Mouse (Mus musculus) CH12.LX (cell line): ENCODE measurements around the gene Raph1. TPM values are rescaled to one million over a fixed set of nuclear protein-coding genes. Genes with fewer than 3 reads are reported as not detected.

Source experiments
- DNase-seq: peaks from one replicate; pipeline ENCODE4 v3.0.0-alpha.2; 2013; ENCODE audit errors: extremely low read depth
- H3K27ac ChIP-seq: 2 replicates; pipeline ENCODE4 v1.5.1; 2012; ENCODE audit warnings: low read depth, mild to moderate bottlenecking, control low read depth, moderate library complexity; ENCODE audit not compliant: insufficient read depth
- H3K27me3 ChIP-seq: replicated peaks from 2 replicates; pipeline ENCODE3; 2012; ENCODE audit warnings: inconsistent platforms
- H3K36me3 ChIP-seq, 2 experiments: replicated peaks in 1 of 2; 2 replicates each; pipeline versions ENCODE3 to v1.6.1; 2012; ENCODE audit warnings: inconsistent platforms in 1 of 2, low read length in 1 of 2, mild to moderate bottlenecking in 1 of 2, mixed read lengths in 1 of 2, moderate library complexity in 1 of 2; ENCODE audit not compliant: control insufficient read depth in 1 of 2, insufficient read depth in 1 of 2
- H3K4me1 ChIP-seq, 2 experiments: 2 replicates each; pipeline ENCODE4 v1.6.1; 2012; ENCODE audit warnings: inconsistent platforms in 1 of 2, moderate library complexity in 1 of 2; ENCODE audit not compliant: insufficient read depth in 2 of 2, control insufficient read depth in 1 of 2
- H3K4me2 ChIP-seq: 2 replicates; pipeline ENCODE4 v1.6.1; 2012; ENCODE audit warnings: low read depth, mild to moderate bottlenecking, control low read depth; ENCODE audit not compliant: poor library complexity, insufficient read depth, severe bottlenecking
- H3K4me3 ChIP-seq, 3 experiments: fragments of 150-350 bp in 1 of 3; sonication (generic) in 1 of 3; replicated peaks in 1 of 3; 2 replicates each; pipeline versions ENCODE3 to v1.5.1; 2011 to 2012; ENCODE audit warnings: low read depth in 2 of 3, low read length in 2 of 3, mild to moderate bottlenecking in 2 of 3, moderate library complexity in 2 of 3, control low read depth in 1 of 3, improper control_type of control experiment in 1 of 3, inconsistent platforms in 1 of 3, mixed read lengths in 1 of 3; ENCODE audit not compliant: poor library complexity in 1 of 3
- H3K79me2 ChIP-seq: replicated peaks from 2 replicates; pipeline ENCODE4 v1.6.1; 2012; ENCODE audit warnings: mild to moderate bottlenecking, moderate library complexity; ENCODE audit not compliant: control insufficient read depth, poor library complexity, insufficient read depth, severe bottlenecking; ENCODE audit errors: extremely low read depth
- H3K9ac ChIP-seq: 2 replicates; pipeline ENCODE4 v1.6.1; 2012; ENCODE audit warnings: low read depth, mild to moderate bottlenecking, control low read depth, moderate library complexity; ENCODE audit not compliant: insufficient read depth
- H3K9me3 ChIP-seq: replicated peaks from 2 replicates; pipeline ENCODE3; 2012; ENCODE audit warnings: low read length, inconsistent platforms, mixed read lengths
- BHLHE40 ChIP-seq: IDR thresholded peaks from 2 replicates; pipeline ENCODE4 v1.6.1; 2011; ENCODE audit warnings: mild to moderate bottlenecking, low read depth, low read length, improper control_type of control experiment
- CHD1 ChIP-seq: IDR thresholded peaks from 2 replicates; pipeline ENCODE4 v1.6.1; 2012; ENCODE audit warnings: low read depth, low read length, improper control_type of control experiment, inconsistent platforms
- CHD2 ChIP-seq: IDR thresholded peaks from 2 replicates; pipeline ENCODE4 v1.6.1; 2011; ENCODE audit warnings: low read length, improper control_type of control experiment
- CTCF ChIP-seq, 2 experiments: IDR thresholded peaks in 1 of 2; conservative IDR thresholded peaks in 1 of 2; 2 replicates each; pipeline ENCODE4 v1.5.1; 2011 to 2012; ENCODE audit warnings: low read depth in 2 of 2, low read length in 2 of 2, improper control_type of control experiment in 1 of 2, inconsistent platforms in 1 of 2, mild to moderate bottlenecking in 1 of 2, moderate library complexity in 1 of 2
- E2F4 ChIP-seq: IDR thresholded peaks from 2 replicates; pipeline ENCODE4 v1.6.1; 2011; ENCODE audit warnings: low read depth, low read length, improper control_type of control experiment; ENCODE audit not compliant: insufficient replicate concordance
- ELF1 ChIP-seq: IDR thresholded peaks from 2 replicates; pipeline ENCODE4 v1.6.1; 2014; ENCODE audit warnings: low read depth, mild to moderate bottlenecking, inconsistent platforms, low read length, improper control_type of control experiment
- HCFC1 ChIP-seq: IDR thresholded peaks from 2 replicates; pipeline ENCODE4 v1.6.1; 2012; ENCODE audit warnings: low read depth, mild to moderate bottlenecking, inconsistent platforms, low read length, improper control_type of control experiment
- IRF4 ChIP-seq: IDR thresholded peaks from 2 replicates; pipeline ENCODE4 v1.6.1; 2014; ENCODE audit warnings: low read depth, mild to moderate bottlenecking, inconsistent platforms, low read length, improper control_type of control experiment
- JUND ChIP-seq: conservative IDR thresholded peaks from 2 replicates; pipeline ENCODE4 v1.6.1; 2011; ENCODE audit warnings: low read depth, low read length, improper control_type of control experiment
- KAT2A ChIP-seq: IDR thresholded peaks from 2 replicates; pipeline ENCODE4 v1.6.1; 2012; ENCODE audit warnings: low read length, improper control_type of control experiment, inconsistent platforms; ENCODE audit not compliant: insufficient replicate concordance
- MAX ChIP-seq: IDR thresholded peaks from 2 replicates; pipeline ENCODE4 v1.6.1; 2011; ENCODE audit warnings: low read length, improper control_type of control experiment
- MAZ ChIP-seq: IDR thresholded peaks from 2 replicates; pipeline ENCODE4 v1.6.1; 2012; ENCODE audit warnings: low read depth, mild to moderate bottlenecking, inconsistent platforms, low read length, improper control_type of control experiment, moderate library complexity
- MYC ChIP-seq: IDR thresholded peaks from 2 replicates; pipeline ENCODE4 v1.6.1; 2011; ENCODE audit warnings: low read depth, mild to moderate bottlenecking, improper control_type of control experiment, low read length
- NRF1 ChIP-seq: IDR thresholded peaks from 2 replicates; pipeline ENCODE4 v1.6.1; 2014; ENCODE audit warnings: low read depth, mild to moderate bottlenecking, inconsistent platforms, low read length, improper control_type of control experiment, moderate library complexity
- POLR2AphosphoS2 ChIP-seq: IDR thresholded peaks from 2 replicates; pipeline ENCODE4 v1.6.1; 2011; ENCODE audit warnings: low read depth, low read length, improper control_type of control experiment
- RAD21 ChIP-seq: IDR thresholded peaks from 2 replicates; pipeline ENCODE4 v1.6.1; 2011; ENCODE audit warnings: low read depth, mild to moderate bottlenecking, low read length, improper control_type of control experiment, moderate library complexity
- TBP ChIP-seq: conservative IDR thresholded peaks from 2 replicates; pipeline ENCODE4 v1.6.1; 2011; ENCODE audit warnings: low read depth, low read length, improper control_type of control experiment
- TCF12 ChIP-seq: IDR thresholded peaks from 2 replicates; pipeline ENCODE4 v1.6.1; 2014; ENCODE audit warnings: low read depth, mild to moderate bottlenecking, inconsistent platforms, low read length, improper control_type of control experiment
- USF1 ChIP-seq: IDR thresholded peaks from 2 replicates; pipeline ENCODE4 v1.6.1; 2014; ENCODE audit warnings: low read depth, mild to moderate bottlenecking, inconsistent platforms, low read length, improper control_type of control experiment
- USF2 ChIP-seq: conservative IDR thresholded peaks from 2 replicates; pipeline ENCODE4 v1.6.1; 2011; ENCODE audit warnings: low read depth, low read length, improper control_type of control experiment
- ZC3H11A ChIP-seq: IDR thresholded peaks from 2 replicates; pipeline ENCODE4 v1.6.1; 2012; ENCODE audit warnings: low read depth, mild to moderate bottlenecking, inconsistent platforms, low read length, improper control_type of control experiment
- ZMIZ1 ChIP-seq: IDR thresholded peaks from 2 replicates; pipeline ENCODE4 v1.6.1; 2012; ENCODE audit warnings: low read depth, mild to moderate bottlenecking, inconsistent platforms, low read length, improper control_type of control experiment
- ZNF384 ChIP-seq: IDR thresholded peaks from 2 replicates; pipeline ENCODE4 v1.6.1; 2012; ENCODE audit warnings: low read depth, low read length, improper control_type of control experiment, inconsistent platforms
- dilution Hi-C: fragments of 300-500 bp; cut with MboI; formaldehyde crosslinking; loops from 2 replicates; pipeline ENCODE4 v1.14.3; 2020; ENCODE audit warnings: low sequenced_read_pairs; ENCODE audit not compliant: extremely low pct_unique_long_range_greater_than_20kb, extremely low pct_ligation_motif_present
- in situ Hi-C: fragments of 300-500 bp; cut with MboI; formaldehyde crosslinking; loops from 3 replicates; pipeline ENCODE4 v1.14.3; 2019; ENCODE audit warnings: low sequenced_read_pairs, low pct_ligation_motif_present, low pct_unique_long_range_greater_than_20kb, mixed read lengths
- polyA plus RNA-seq: library from polyadenylated mRNA; unstranded; fragments of >175 nt; gene quantifications from 2 replicates; pipeline ENCODE4 v1.2.1, GENCODE M21; 2012; ENCODE audit warnings: low read depth; ENCODE audit not compliant: insufficient read length
- total RNA-seq, 2 experiments: library from RNA; depleted of rRNA; stranded (reverse); fragments of 300-350 nt in 1 of 2; fragments of >200 nt in 1 of 2; gene quantifications; 2 replicates each; pipeline ENCODE4 v1.2.3; 2012 to 2014

Gene Raph1
- total and polyA plus RNA-seq, 3 experiments, result 3.7 to 7.6 (median 5.7) TPM

- no peak overlapping the region for H3K9ac ChIP-seq
- no peaks in the 10 kb centered on the region for H3K9me3 ChIP-seq
- in situ Hi-C loops (no loop called here), dilution Hi-C loops (no loop called here)
- H3K27ac ChIP-seq, result no peak overlapping the region
- H3K36me3 ChIP-seq, result peaks cover 55 to 88% of the 10 kb centered on the region in 2 experiments
- H3K27me3 ChIP-seq, result no peaks in the 10 kb centered on the region
- TF ChIP-seq MAX (no peak), USF1 (no peak), JUND (no peak), ZMIZ1 (no peak), CHD1 (no peak), CTCF (conservative IDR thresholded peaks at IDR 0.05 in 1 of 2, IDR thresholded peaks at IDR 0.05 in 1 of 2; ENCODE audit: low read depth in 2 of 2, low read length in 2 of 2) (no peak), NRF1 (no peak), MAZ (no peak), ELF1 (no peak), KAT2A (no peak), MYC (no peak), HCFC1 (no peak), ZC3H11A (no peak), E2F4 (no peak), POLR2AphosphoS2 (no peak), IRF4 (no peak), TBP (no peak)
- H3K4me2 ChIP-seq, result no peak overlapping the region
- no peak overlapping the region for H3K4me3 ChIP-seq
- no peak for DNase-seq
- H3K79me2 ChIP-seq, result no peaks in the 10 kb centered on the region
- no peaks in the 10 kb centered on the region for H3K4me1 ChIP-seq
Observed at GRCm38 (mm10) chr1:60492404-60492803, 74.5 kb downstream of the Raph1 start.

GRCm38 (mm10) chr1:60490510-60490909, 76.4 kb downstream of the Raph1 start:
- H3K9me3 ChIP-seq, result no peaks in the 10 kb centered on the region
- H3K79me2 ChIP-seq, result no peaks in the 10 kb centered on the region
- DNase-seq, result no peak
- dilution Hi-C loops, result no loop called here
- H3K9ac ChIP-seq, result no peak overlapping the region
- TF ChIP-seq USF2, result no peak
- TF ChIP-seq ZNF384, result no peak
- TF ChIP-seq E2F4, result no peak
- no peak for TF ChIP-seq KAT2A
- TF ChIP-seq TCF12, result no peak
- TF ChIP-seq BHLHE40, result no peak
- TF ChIP-seq HCFC1, result no peak
- no peak for TF ChIP-seq RAD21
- no peak for TF ChIP-seq CHD2
- no peak for TF ChIP-seq USF1
- TF ChIP-seq, all 38 proteins: peak for 0
- Histone ChIP-seq H3K4me3 (no peak overlapping the region), H3K27me3 (no peaks in the 10 kb centered on the region), H3K36me3 (peaks cover 54 to 89% of the 10 kb centered on the region in 2 experiments), H3K27ac (no peak overlapping the region), H3K4me1 (no peaks in the 10 kb centered on the region), H3K4me2 (no peak overlapping the region)
- in situ Hi-C loops, result no loop called here
